Mouse (Mus musculus) hindbrain, postnatal 0 days (tissue): ENCODE measurements around the gene Iqsec2. TPM values are rescaled to one million over a fixed set of nuclear protein-coding genes. Genes with fewer than 3 reads are reported as not detected.

Experiments
- ATAC-seq: fragments of 200-750 bp; cut with Nextera tagmentation; 2 replicates; pipeline ENCODE4 v1.8.0; 2017; ENCODE audit warnings: mild to moderate bottlenecking, moderate TSS enrichment, moderate library complexity
- DNase-seq: peaks from one replicate; pipeline ENCODE4 v3.0.0-alpha.2; 2015; ENCODE audit warnings: low spot score
- H3K27ac ChIP-seq: fragments of 300-500 bp; sonication (generic); 2 replicates; pipeline ENCODE4 v1.5.1; 2014; ENCODE audit warnings: mild to moderate bottlenecking
- H3K27me3 ChIP-seq: fragments of 300-500 bp; sonication (generic); 2 replicates; pipeline ENCODE4 v1.6.1; 2014; ENCODE audit warnings: low read length, mixed read lengths; ENCODE audit not compliant: insufficient read depth
- H3K36me3 ChIP-seq: fragments of 300-500 bp; sonication (generic); 2 replicates; pipeline ENCODE4 v1.6.1; 2014; ENCODE audit warnings: low read length, mixed read lengths; ENCODE audit not compliant: insufficient read depth
- H3K4me1 ChIP-seq: fragments of 300-500 bp; sonication (generic); 2 replicates; pipeline ENCODE4 v1.6.1; 2014; ENCODE audit warnings: antibody characterized with exemption, low read length, mixed read lengths; ENCODE audit not compliant: insufficient read depth
- H3K4me2 ChIP-seq: fragments of 300-500 bp; sonication (generic); 2 replicates; pipeline ENCODE4 v1.6.1; 2014; ENCODE audit warnings: low read depth, mild to moderate bottlenecking, low read length, moderate library complexity, mixed read lengths
- H3K4me3 ChIP-seq: fragments of 300-500 bp; sonication (generic); 2 replicates; pipeline ENCODE4 v1.5.1; 2014; ENCODE audit warnings: low read length
- H3K9ac ChIP-seq: fragments of 300-500 bp; sonication (generic); replicated peaks from 2 replicates; pipeline ENCODE4 v1.6.1; 2014; ENCODE audit warnings: mild to moderate bottlenecking, low read length, moderate library complexity, mixed read lengths
- H3K9me3 ChIP-seq: fragments of 300-500 bp; sonication (generic); 2 replicates; pipeline ENCODE4 v1.6.1; 2016; ENCODE audit warnings: low read length, mixed read lengths
- CTCF ChIP-seq: IDR thresholded peaks from 2 replicates; pipeline ENCODE4 v1.5.1; 2016; ENCODE audit warnings: antibody characterized with exemption, control low read depth, low read depth
- WGBS: fragments of 180-500 bp; shearing (Covaris S2); extraction: QIAGEN DNeasy Blood & Tissue Kit; methylation state at CpG from one replicate; pipeline ENCODE4 v1.1.7; 2014; 5-methylcytosine and 5-hydroxymethylcytosine counted together
- polyA plus RNA-seq: library from polyadenylated mRNA; unstranded; fragments of >200 nt; fragmentation: Nextera tagmentation; extraction: Ambion mirVana; gene quantifications from 2 replicates; pipeline ENCODE4 v1.2.1, GENCODE M21; 2015
- total RNA-seq: library from RNA; depleted of rRNA; stranded (reverse); fragments of >200 nt; gene quantifications from 2 replicates; pipeline ENCODE4 v1.2.3, GENCODE M21; 2014

The Iqsec2 gene
- total and polyA plus RNA-seq, 2 experiments from 2014 or later, result 9.7 to 27.3 TPM

DNA sequence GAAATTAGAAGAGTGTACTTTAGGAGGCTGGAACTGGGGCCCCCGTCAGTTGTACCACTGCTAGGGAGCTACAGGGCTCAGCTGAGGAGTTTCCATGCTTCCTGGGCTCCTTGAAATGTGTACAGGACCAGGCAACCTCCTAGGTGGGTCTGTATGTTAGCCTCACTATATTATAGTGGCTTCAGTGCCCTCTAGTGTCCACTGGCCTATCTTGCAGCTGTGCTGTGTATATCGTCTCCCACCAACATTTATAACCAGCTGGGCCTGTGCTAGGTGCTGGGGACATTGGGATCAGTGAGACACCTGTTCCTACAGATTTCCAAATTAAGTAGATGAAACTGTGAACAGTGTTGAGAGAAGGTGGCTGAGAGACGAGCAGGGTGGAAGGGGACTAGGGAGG, 31.2 kb downstream of the Iqsec2 start:
- Histone ChIP-seq H3K4me1 (0 out of 2 replicates have a peak, but pooled peaks cover 3% of the 10 kb centered on the region), H3K36me3 (no peaks in the 10 kb centered on the region), H3K4me3 (no peak overlapping the region), H3K9me3 (no peaks in the 10 kb centered on the region), H3K27ac (no peak overlapping the region), H3K9ac (no peak overlapping the region), H3K27me3 (no peaks in the 10 kb centered on the region; the same call in 1 of the 2 replicates), H3K4me2 (no peak overlapping the region)
- peak; percentile 72 for TF ChIP-seq CTCF
- ATAC-seq, result peak; percentile 65
- peak; percentile 75 for DNase-seq
- 44% methylated on average over 3 of the region's 3 CpGs for WGBS

DNA sequence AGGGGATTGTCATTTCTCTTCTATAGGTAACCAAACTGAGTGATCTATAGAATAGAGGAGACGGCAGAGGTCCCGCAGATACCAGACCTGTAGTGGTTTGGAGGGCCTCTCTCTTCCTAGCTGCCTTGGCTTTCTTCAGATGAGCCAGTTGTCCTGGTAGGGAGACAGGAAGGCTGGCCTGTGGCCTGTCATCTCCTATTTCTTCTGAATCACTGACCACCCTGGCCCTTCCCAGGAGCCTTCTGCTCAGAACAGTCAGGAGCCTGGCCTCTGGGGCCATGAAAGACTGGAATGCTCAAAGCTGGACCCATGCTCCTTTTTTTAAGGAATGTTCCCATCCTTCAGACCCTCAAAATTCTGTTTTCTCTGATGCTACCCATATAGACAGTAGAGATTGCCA, 33.8 kb downstream of the Iqsec2 start:
- Histone ChIP-seq H3K9ac (no peak overlapping the region), H3K9me3 (no peaks in the 10 kb centered on the region), H3K27me3 (no peaks in the 10 kb centered on the region; the same call in 1 of the 2 replicates), H3K4me2 (no peak overlapping the region), H3K36me3 (no peaks in the 10 kb centered on the region), H3K4me3 (no peak overlapping the region), H3K4me1 (no peaks in the 10 kb centered on the region), H3K27ac (no peak overlapping the region)
- ATAC-seq, result no peak
- TF ChIP-seq CTCF, result no peak
- DNase-seq, result no peak
- 86% methylated on average over 2 of the region's 2 CpGs for WGBS

DNA sequence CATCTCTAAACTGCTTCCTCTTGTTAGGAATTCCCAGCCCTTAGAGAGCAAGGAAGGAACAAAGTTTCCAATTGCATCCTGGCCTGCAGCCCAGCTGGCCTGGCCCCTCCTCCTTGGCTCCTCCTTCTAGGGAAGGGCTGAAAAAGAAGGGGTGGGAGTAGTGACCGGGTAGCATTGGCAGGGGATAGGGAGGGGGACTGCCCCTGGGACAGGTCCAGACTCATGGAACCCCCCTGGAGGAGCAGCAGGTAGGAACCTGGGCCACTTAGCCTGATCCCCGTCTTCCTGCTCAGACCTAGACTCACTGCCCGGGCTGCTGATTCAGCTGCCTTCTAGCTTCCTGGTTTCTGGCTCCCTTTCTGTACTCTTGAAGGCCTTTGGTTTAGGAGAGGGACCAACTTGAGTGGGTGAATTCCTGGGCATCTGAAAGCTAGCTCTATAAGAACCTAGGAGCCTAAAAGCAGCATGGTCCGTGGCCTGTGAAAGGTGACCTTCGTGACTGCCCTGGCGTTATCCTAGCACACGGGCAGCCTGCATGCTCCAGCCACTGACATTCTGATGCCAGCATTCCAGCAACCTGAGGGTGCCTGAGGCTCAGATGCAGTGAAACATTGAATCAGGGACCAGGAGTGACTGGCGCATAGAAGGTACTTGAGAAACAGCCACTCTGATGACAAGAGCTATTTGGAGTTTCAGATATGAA, 34.9 kb downstream of the Iqsec2 start:
- H3K4me1 ChIP-seq, result no peaks in the 10 kb centered on the region
- TF ChIP-seq CTCF, result no peak

DNA sequence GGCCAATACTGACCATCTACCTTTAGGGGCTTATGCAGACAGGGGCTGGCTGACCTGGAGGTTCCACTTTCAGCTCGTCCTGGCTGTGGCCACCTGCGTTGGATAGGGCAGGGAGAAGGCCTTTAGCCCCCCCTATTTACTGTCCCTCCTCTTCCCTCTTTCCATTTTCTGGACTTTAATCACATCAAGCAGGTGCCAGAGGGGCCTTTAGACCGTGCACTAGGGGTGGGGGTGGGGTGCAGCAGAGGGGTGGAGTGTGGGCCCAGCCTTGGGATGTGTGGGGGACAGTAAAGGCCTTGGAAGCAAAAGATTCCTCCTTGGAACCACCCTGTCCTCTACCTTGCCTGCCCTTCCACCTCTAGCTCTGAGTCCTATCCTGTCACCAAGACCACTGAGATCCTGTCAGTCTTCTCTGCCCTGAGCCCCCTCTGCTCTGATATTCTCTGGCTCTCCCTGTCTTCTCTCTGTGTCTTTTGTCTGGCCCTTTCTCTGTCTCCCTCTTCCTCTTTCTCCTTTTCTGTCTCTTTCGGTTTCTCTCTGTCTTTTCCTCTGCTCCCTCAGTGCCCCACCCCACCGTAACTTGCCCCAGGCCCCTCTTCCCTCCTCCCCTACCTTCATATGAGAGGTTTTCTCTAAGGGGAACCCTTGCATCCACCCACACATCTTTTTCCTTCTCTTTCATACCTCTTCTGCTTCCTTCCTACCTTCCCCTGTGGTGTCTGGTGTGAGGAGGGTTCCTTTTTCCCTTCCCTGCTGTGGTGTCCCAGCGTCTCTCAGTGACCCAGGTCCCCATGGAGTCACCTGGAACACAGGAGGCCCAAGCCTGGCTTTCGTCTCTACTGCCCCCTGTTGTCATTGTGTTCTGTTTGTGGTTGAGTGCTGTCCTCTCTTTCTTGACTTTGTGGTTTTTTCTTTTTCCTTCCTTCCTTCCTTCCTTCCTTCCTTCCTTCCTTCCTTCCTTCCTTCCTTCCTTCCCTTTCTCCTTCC, 35.9 kb downstream of the Iqsec2 start:
- no peak overlapping the region for H3K4me2 ChIP-seq
- ATAC-seq (no peak), DNase-seq (no peak)
- no peak overlapping the region for H3K27ac ChIP-seq
- H3K4me1 ChIP-seq, result no peaks in the 10 kb centered on the region
- H3K27me3 ChIP-seq, result no peaks in the 10 kb centered on the region; the same call in 1 of the 2 replicates
- TF ChIP-seq CTCF, result no peak
- H3K36me3 ChIP-seq, result no peaks in the 10 kb centered on the region
- H3K9me3 ChIP-seq, result no peaks in the 10 kb centered on the region
- no peak overlapping the region for H3K4me3 ChIP-seq
- no peak overlapping the region for H3K9ac ChIP-seq
- 64% methylated on average over 7 of the region's 7 CpGs for WGBS

More for the DNA sequence above, 34.9 kb downstream of the Iqsec2 start:
- ATAC-seq (peak; percentile 76), DNase-seq (peak; percentile 37)
- peak overlapping the region; percentile 13 for H3K4me2 ChIP-seq
- no peaks in the 10 kb centered on the region for H3K9me3 ChIP-seq
- no peaks in the 10 kb centered on the region for H3K36me3 ChIP-seq
- H3K4me3 ChIP-seq, result 0 out of 2 replicates have a peak overlapping the region, but pooled peaks have one; percentile 16
- no peaks in the 10 kb centered on the region; the same call in 1 of the 2 replicates for H3K27me3 ChIP-seq
- WGBS, result 46% methylated on average over 8 of the region's 8 CpGs
- no peak overlapping the region for H3K27ac ChIP-seq
- no peak overlapping the region for H3K9ac ChIP-seq

DNA sequence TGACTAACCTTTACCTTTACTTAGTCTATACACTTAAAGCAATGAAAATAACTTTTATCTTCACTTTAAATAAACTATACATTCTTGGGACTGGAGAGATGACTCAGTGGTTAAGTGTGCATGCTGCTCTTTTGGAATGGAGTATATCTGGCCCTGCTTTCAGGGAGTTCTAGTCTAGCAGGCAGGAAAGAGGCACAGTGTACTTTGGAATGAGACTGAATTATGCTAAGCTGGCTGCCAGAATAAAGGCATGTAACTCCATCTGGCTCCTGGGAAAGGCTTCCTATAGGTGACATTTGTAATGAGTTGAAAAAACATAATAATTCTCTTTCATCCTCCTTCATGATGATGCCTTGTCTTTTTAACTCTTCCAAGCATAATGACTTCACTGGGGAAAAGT, 43.1 kb downstream of the Iqsec2 start:
- DNase-seq, result no peak
- no peak overlapping the region for H3K4me2 ChIP-seq
- ATAC-seq, result no peak

DNA sequence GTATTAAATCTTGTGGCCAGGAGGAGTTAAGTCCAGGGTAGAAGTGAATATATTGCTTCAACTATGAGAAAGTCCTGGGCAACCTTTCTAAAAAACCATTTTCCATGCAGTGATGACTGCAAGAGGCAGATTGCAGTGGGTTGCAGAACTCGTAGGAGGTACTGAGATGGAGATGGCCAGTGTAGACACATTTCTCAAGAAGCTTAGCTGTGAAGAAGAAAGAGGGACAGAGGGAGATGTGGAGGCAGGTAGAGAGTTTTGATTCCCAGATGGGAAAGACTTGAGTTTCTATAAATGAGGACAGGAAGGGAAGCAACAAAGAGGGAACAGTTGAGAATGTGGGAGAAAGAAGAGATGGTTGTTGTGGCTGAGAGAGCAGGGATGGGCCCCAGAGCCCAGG, 47.2 kb downstream of the Iqsec2 start:
- 76% methylated on average over 1 of the region's 1 CpGs for WGBS
- H3K36me3 ChIP-seq, result no peaks in the 10 kb centered on the region
- H3K9ac ChIP-seq, result no peak overlapping the region
- peaks cover 9% of the 10 kb centered on the region; the same call in 1 of the 2 replicates for H3K27me3 ChIP-seq
- no peak overlapping the region for H3K27ac ChIP-seq
- H3K4me1 ChIP-seq, result no peaks in the 10 kb centered on the region
- ATAC-seq (no peak), DNase-seq (no peak)
- TF ChIP-seq CTCF, result no peak
- H3K4me2 ChIP-seq, result no peak overlapping the region
- no peaks in the 10 kb centered on the region for H3K9me3 ChIP-seq
- no peak overlapping the region for H3K4me3 ChIP-seq

More for the DNA sequence above, 43.1 kb downstream of the Iqsec2 start:
- Histone ChIP-seq H3K4me3 (no peak overlapping the region), H3K27ac (no peak overlapping the region), H3K9me3 (no peaks in the 10 kb centered on the region), H3K9ac (no peak overlapping the region), H3K36me3 (no peaks in the 10 kb centered on the region), H3K27me3 (peaks cover 6% of the 10 kb centered on the region; the same call in 1 of the 2 replicates), H3K4me1 (no peaks in the 10 kb centered on the region)
- TF ChIP-seq CTCF, result no peak
